Mouse (Mus musculus) lung, embryonic 14.5 days (tissue): ENCODE measurements around the gene Irf3. TPM values are rescaled to one million over a fixed set of nuclear protein-coding genes. Genes with fewer than 3 reads are reported as not detected.
"Not testable (repeated sequence)": the region's sequence is repeated elsewhere in the genome, so short reads cannot be mapped to it uniquely, and the experiment has no call there.

ENCODE experiments used
- ATAC-seq: fragments of 200-750 bp; cut with Nextera tagmentation; 2 replicates; pipeline ENCODE4 v1.8.0; 2017; ENCODE audit warnings: mild to moderate bottlenecking, moderate TSS enrichment, moderate library complexity; ENCODE audit not compliant: insufficient read depth
- DNase-seq: peaks from one replicate; pipeline ENCODE4 v3.0.0-alpha.2; 2015
- H3K27ac ChIP-seq: fragments of 300-500 bp; sonication (generic); 2 replicates; pipeline ENCODE4 v1.5.1; 2014; ENCODE audit warnings: low read depth, mild to moderate bottlenecking, moderate library complexity
- H3K27me3 ChIP-seq: fragments of 300-500 bp; sonication (generic); 2 replicates; pipeline ENCODE4 v1.6.1; 2014; ENCODE audit warnings: low read length, control low read depth; ENCODE audit not compliant: insufficient read depth
- H3K36me3 ChIP-seq: fragments of 300-500 bp; sonication (generic); 2 replicates; pipeline ENCODE4 v1.6.1; 2014; ENCODE audit warnings: control low read depth; ENCODE audit not compliant: insufficient read depth
- H3K4me1 ChIP-seq: fragments of 300-500 bp; sonication (generic); 2 replicates; pipeline ENCODE4 v1.6.1; 2014; ENCODE audit warnings: antibody characterized with exemption, control low read depth; ENCODE audit not compliant: insufficient read depth
- H3K4me2 ChIP-seq: fragments of 300-500 bp; sonication (generic); 2 replicates; pipeline ENCODE4 v1.6.1; 2014; ENCODE audit warnings: mild to moderate bottlenecking
- H3K4me3 ChIP-seq: fragments of 300-500 bp; sonication (generic); 2 replicates; pipeline ENCODE4 v1.5.1; 2014; ENCODE audit warnings: low read depth, low read length
- H3K9ac ChIP-seq: fragments of 300-500 bp; sonication (generic); 2 replicates; pipeline ENCODE4 v1.6.1; 2014
- H3K9me3 ChIP-seq: fragments of 300-500 bp; sonication (generic); 2 replicates; pipeline ENCODE4 v1.6.1; 2016; ENCODE audit warnings: low read depth, low read length, control low read depth
- CTCF ChIP-seq: IDR thresholded peaks from 2 replicates; pipeline ENCODE4 v1.5.1; 2016; ENCODE audit warnings: antibody characterized with exemption, low read depth
- WGBS: fragments of 180-500 bp; shearing (Covaris S2); extraction: QIAGEN DNeasy Blood & Tissue Kit; methylation state at CpG from one replicate; pipeline ENCODE4 v1.1.7; 2014; 5-methylcytosine and 5-hydroxymethylcytosine counted together
- polyA plus RNA-seq: library from polyadenylated mRNA; unstranded; fragments of >200 nt; fragmentation: Nextera tagmentation; extraction: Ambion mirVana; gene quantifications from 2 replicates; pipeline ENCODE4 v1.2.1, GENCODE M21; 2014

The Irf3 gene
- polyA plus RNA-seq, 1 experiment from 2014 or later: 83.0 TPM

GRCm38 (mm10) chr7:45015957-45016612 is 18.6 kb downstream of the Irf3 start, which contains the start of gene Scaf1:
TSS of gene Scaf1 (minus strand) at chr7:45016363.
- ATAC-seq (peak; percentile 76), DNase-seq (peak; percentile 100)
- Histone ChIP-seq H3K9ac (peak within 1 kb of the TSS; percentile 92), H3K4me3 (peak within 1 kb of the TSS; percentile 96), H3K27ac (peak within 1 kb of the TSS; percentile 98), H3K4me1 (peaks cover 15% of the 10 kb centered on the region), H3K4me2 (peak within 1 kb of the TSS; percentile 68), H3K27me3 (no peaks in the 10 kb centered on the region), H3K36me3 (peaks cover 33% of the 10 kb centered on the region), H3K9me3 (no peaks in the 10 kb centered on the region)
- TF ChIP-seq CTCF: no peak
- under 1% methylated on average over 69 of the region's 69 CpGs for WGBS

GRCm38 (mm10) chr7:45016761-45017160 is 19.3 kb downstream of the Irf3 start:
- WGBS: 0% methylated on average over 4 of the region's 4 CpGs
- H3K4me2 ChIP-seq: peak overlapping the region; percentile 68

GRCm38 (mm10) chr7:45017242-45018061 is 20.0 kb downstream of the Irf3 start, which contains the start of gene Rras:
TSS of gene Rras (plus strand) at chr7:45017961.
- peak; percentile 93 for ATAC-seq
- DNase-seq: peak; percentile 98

More at GRCm38 (mm10) chr7:45016761-45017160, 19.3 kb downstream of the Irf3 start:
- Histone ChIP-seq H3K9ac (peak overlapping the region; percentile 92), H3K27me3 (no peaks in the 10 kb centered on the region), H3K4me3 (peak overlapping the region; percentile 96), H3K9me3 (no peaks in the 10 kb centered on the region), H3K4me1 (peaks cover 15% of the 10 kb centered on the region), H3K27ac (peak overlapping the region; percentile 98), H3K36me3 (peaks cover 26% of the 10 kb centered on the region)
- no peak for TF ChIP-seq CTCF
- ATAC-seq (no peak), DNase-seq (no peak)

GRCm38 (mm10) chr7:45019031-45019571 is 21.7 kb downstream of the Irf3 start:
- Histone ChIP-seq H3K36me3 (0 out of 2 replicates have a peak, but pooled peaks cover 3% of the 10 kb centered on the region), H3K4me2 (peak overlapping the region; percentile 68), H3K4me1 (peaks cover 15% of the 10 kb centered on the region), H3K4me3 (peak overlapping the region; percentile 96), H3K27me3 (no peaks in the 10 kb centered on the region), H3K9me3 (no peaks in the 10 kb centered on the region), H3K9ac (0 out of 2 replicates have a peak overlapping the region, but pooled peaks have one; percentile 14), H3K27ac (peak overlapping the region; percentile 21; the same call in 1 of the 2 replicates)
- ATAC-seq: no peak
- DNase-seq: peak; percentile 71
- WGBS: 29% methylated on average over 8 of the region's 8 CpGs
- no peak for TF ChIP-seq CTCF

More at GRCm38 (mm10) chr7:45017242-45018061, 20.0 kb downstream of the Irf3 start, which contains the start of gene Rras:
- 0% methylated on average over 36 of the region's 36 CpGs for WGBS
- Histone ChIP-seq H3K9me3 (no peaks in the 10 kb centered on the region), H3K27ac (peak within 1 kb of the TSS; percentile 98), H3K9ac (peak within 1 kb of the TSS; percentile 92), H3K4me1 (peaks cover 15% of the 10 kb centered on the region), H3K36me3 (peaks cover 19% of the 10 kb centered on the region), H3K27me3 (no peaks in the 10 kb centered on the region), H3K4me3 (peak within 1 kb of the TSS; percentile 96), H3K4me2 (peak within 1 kb of the TSS; percentile 68)
- TF ChIP-seq CTCF: no peak; the same call in 1 of the 2 replicates

- Histone ChIP-seq H3K9ac (no peak overlapping the region), H3K4me3 (no peak overlapping the region), H3K27ac (no peak overlapping the region), H3K4me2 (no peak overlapping the region), H3K9me3 (no peaks in the 10 kb centered on the region), H3K27me3 (no peaks in the 10 kb centered on the region), H3K4me1 (0 out of 2 replicates have a peak, but pooled peaks cover 7% of the 10 kb centered on the region), H3K36me3 (no peaks in the 10 kb centered on the region)
- ATAC-seq (no peak), DNase-seq (no peak)
- WGBS: 66% methylated on average over 9 of the region's 9 CpGs
- no peak for TF ChIP-seq CTCF
These were observed 22.8 kb downstream of the Irf3 start for GRCm38 (mm10) chr7:45020225-45020624.

- peak; percentile 47 for DNase-seq
- not testable (repeated sequence) for H3K4me2 ChIP-seq, H3K9me3 ChIP-seq, H3K4me3 ChIP-seq, ATAC-seq, H3K4me1 ChIP-seq, H3K27me3 ChIP-seq, H3K27ac ChIP-seq, H3K9ac ChIP-seq
- H3K36me3 ChIP-seq: peaks cover 22% of the 10 kb centered on the region
- 77% methylated on average over 5 of the region's 5 CpGs for WGBS
- TF ChIP-seq CTCF: peak; percentile 38
These were observed 26.3 kb downstream of the Irf3 start for GRCm38 (mm10) chr7:45023711-45024110.
